Mouse (Mus musculus): ENCODE measurements at regions not wholly inside any gene's neighbourhood (a gene's known extent, or its start where the extent isn't known, plus 50 kb on each side); places are given as distances from the start of the nearest gene placed in this dataset.

- Histone ChIP-seq H3K9ac (ENCODE audit: low read depth, low read length) (no peak overlapping the region), H3K4me2 (no peak overlapping the region), H3K27ac (ENCODE audit: low read depth, low read length) (no peak overlapping the region), H3K4me3 (ENCODE audit: low read depth, low read length) (no peak overlapping the region), H3K27me3 (ENCODE audit: control insufficient read depth, insufficient read depth, low read length) (peaks cover 12% of the 10 kb centered on the region; the same call in 1 of the 2 replicates), H3K4me1 (ENCODE audit: control insufficient read depth, insufficient read depth, low read length) (no peaks in the 10 kb centered on the region), H3K9me3 (replicated peaks; ENCODE audit: control insufficient read depth, low read length) (no peaks in the 10 kb centered on the region), H3K36me3 (ENCODE audit: control insufficient read depth, insufficient read depth, low read length) (no peaks in the 10 kb centered on the region)
- ATAC-seq (replicated peaks; ENCODE audit: insufficient number of reproducible peaks, low FRiP score, low TSS enrichment) = no peak
- 61% methylated on average over 4 of the region's 4 CpGs for WGBS (ENCODE audit: insufficient replicate concordance)
Observed at GRCm38 (mm10) chrX:11709326-11709725, 381.7 kb downstream of the H2al1j start.

DNA sequence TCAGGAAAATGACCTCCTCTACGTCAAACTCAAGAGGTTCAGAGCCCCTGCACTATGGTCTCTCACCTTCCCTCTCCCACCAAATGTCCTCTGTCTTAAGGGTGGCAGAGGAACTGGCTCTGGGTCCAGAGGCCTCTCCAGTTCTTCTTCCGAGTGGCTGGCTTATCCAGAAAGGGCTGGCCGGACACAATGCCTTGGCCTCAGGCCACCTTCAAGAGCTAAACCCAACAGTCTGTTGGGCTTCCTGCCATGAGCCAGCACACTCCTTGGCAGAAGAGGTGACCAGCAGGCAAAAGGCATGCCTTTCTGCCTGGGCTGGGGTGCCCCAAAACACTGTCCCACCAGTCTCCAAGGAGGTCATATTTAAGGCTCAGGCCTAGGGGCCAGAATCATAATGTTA lies 385.8 kb downstream of the H2al1j start:
- Histone ChIP-seq H3K36me3 (ENCODE audit: control insufficient read depth, insufficient read depth, low read length) (no peaks in the 10 kb centered on the region), H3K27ac (ENCODE audit: low read depth, low read length) (no peak overlapping the region), H3K4me2 (no peak overlapping the region), H3K4me1 (ENCODE audit: control insufficient read depth, insufficient read depth, low read length) (no peaks in the 10 kb centered on the region), H3K4me3 (ENCODE audit: low read depth, low read length) (no peak overlapping the region), H3K27me3 (ENCODE audit: control insufficient read depth, insufficient read depth, low read length) (0 out of 2 replicates have a peak, but pooled peaks cover 5% of the 10 kb centered on the region), H3K9ac (ENCODE audit: low read depth, low read length) (no peak overlapping the region), H3K9me3 (replicated peaks; ENCODE audit: control insufficient read depth, low read length) (no peaks in the 10 kb centered on the region)
- ATAC-seq (replicated peaks; ENCODE audit: insufficient number of reproducible peaks, low FRiP score, low TSS enrichment) = no peak
- WGBS (ENCODE audit: insufficient replicate concordance) = 81% methylated on average over 3 of the region's 3 CpGs

DNA sequence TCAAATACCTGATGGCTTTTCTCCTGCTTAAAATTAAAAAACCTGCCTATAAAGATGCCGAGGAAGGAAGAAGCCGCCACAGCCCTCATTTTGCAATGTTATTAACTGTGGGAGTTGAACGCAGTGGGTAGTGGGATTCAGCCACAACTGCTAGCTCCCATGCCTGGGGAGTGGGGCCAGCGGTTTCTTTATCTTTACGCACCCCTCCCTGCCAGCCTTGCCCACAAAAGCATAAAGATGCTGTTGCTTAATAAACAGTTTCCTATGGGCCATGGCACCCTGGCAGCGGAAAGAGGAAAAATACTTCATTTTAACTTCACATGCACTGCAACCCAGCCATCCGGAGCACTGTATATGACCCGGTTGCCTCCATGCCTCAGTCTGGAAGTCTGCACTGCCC lies 389.2 kb downstream of the H2al1j start:
- Histone ChIP-seq H3K27ac (ENCODE audit: low read depth, low read length) (no peak overlapping the region), H3K9me3 (replicated peaks; ENCODE audit: control insufficient read depth, low read length) (no peaks in the 10 kb centered on the region), H3K4me2 (no peak overlapping the region), H3K4me3 (ENCODE audit: low read depth, low read length) (no peak overlapping the region), H3K9ac (ENCODE audit: low read depth, low read length) (no peak overlapping the region), H3K4me1 (ENCODE audit: control insufficient read depth, insufficient read depth, low read length) (no peaks in the 10 kb centered on the region), H3K36me3 (ENCODE audit: control insufficient read depth, insufficient read depth, low read length) (no peaks in the 10 kb centered on the region), H3K27me3 (ENCODE audit: control insufficient read depth, insufficient read depth, low read length) (0 out of 2 replicates have a peak, but pooled peaks cover 5% of the 10 kb centered on the region)
- 68% methylated on average over 8 of the region's 8 CpGs for WGBS (ENCODE audit: insufficient replicate concordance)
- no peak for ATAC-seq (replicated peaks; ENCODE audit: insufficient number of reproducible peaks, low FRiP score, low TSS enrichment)

DNA sequence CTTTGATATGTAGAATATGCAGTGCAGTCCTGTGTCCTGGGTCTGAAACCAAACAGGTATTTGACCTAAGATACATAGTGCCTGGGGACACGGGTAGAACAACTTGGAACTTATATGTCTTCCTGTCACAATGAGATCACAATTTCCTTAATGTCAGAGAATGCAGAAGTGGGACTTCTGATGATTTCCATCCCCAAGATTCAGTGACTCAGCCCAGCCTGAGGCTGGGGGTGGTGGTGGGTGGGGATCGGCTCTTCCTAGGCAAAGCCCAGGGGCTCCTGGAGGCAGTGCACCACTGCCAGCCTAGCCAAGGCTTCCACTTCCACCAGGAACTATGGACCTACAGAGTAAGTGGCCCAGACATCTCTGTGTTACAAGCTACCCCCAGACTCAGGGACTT lies 391.2 kb downstream of the H2al1j start:
- ATAC-seq (replicated peaks; ENCODE audit: insufficient number of reproducible peaks, low FRiP score, low TSS enrichment) = no peak
- Histone ChIP-seq H3K9ac (ENCODE audit: low read depth, low read length) (no peak overlapping the region), H3K4me3 (ENCODE audit: low read depth, low read length) (no peak overlapping the region), H3K36me3 (ENCODE audit: control insufficient read depth, insufficient read depth, low read length) (no peaks in the 10 kb centered on the region), H3K4me2 (no peak overlapping the region), H3K4me1 (ENCODE audit: control insufficient read depth, insufficient read depth, low read length) (no peaks in the 10 kb centered on the region), H3K27me3 (ENCODE audit: control insufficient read depth, insufficient read depth, low read length) (peaks cover 3% of the 10 kb centered on the region; the same call in 1 of the 2 replicates), H3K27ac (ENCODE audit: low read depth, low read length) (no peak overlapping the region), H3K9me3 (replicated peaks; ENCODE audit: control insufficient read depth, low read length) (no peaks in the 10 kb centered on the region)
- WGBS (ENCODE audit: insufficient replicate concordance) = 76% methylated on average over 2 of the region's 2 CpGs

GRCm38 (mm10) chrX:11720517-11720916 lies 392.9 kb downstream of the H2al1j start:
- no peaks in the 10 kb centered on the region for H3K36me3 ChIP-seq (ENCODE audit: control insufficient read depth, insufficient read depth, low read length)
- H3K4me1 ChIP-seq (ENCODE audit: control insufficient read depth, insufficient read depth, low read length) = no peaks in the 10 kb centered on the region
- peaks cover 3% of the 10 kb centered on the region; the same call in 1 of the 2 replicates for H3K27me3 ChIP-seq (ENCODE audit: control insufficient read depth, insufficient read depth, low read length)
- WGBS (ENCODE audit: insufficient replicate concordance) = 74% methylated on average over 7 of the region's 7 CpGs
- no peak overlapping the region for H3K4me2 ChIP-seq
- no peaks in the 10 kb centered on the region for H3K9me3 ChIP-seq (replicated peaks; ENCODE audit: control insufficient read depth, low read length)
- no peak overlapping the region for H3K27ac ChIP-seq (ENCODE audit: low read depth, low read length)
- H3K9ac ChIP-seq (ENCODE audit: low read depth, low read length) = no peak overlapping the region
- H3K4me3 ChIP-seq (ENCODE audit: low read depth, low read length) = no peak overlapping the region
- ATAC-seq (replicated peaks; ENCODE audit: insufficient number of reproducible peaks, low FRiP score, low TSS enrichment) = no peak

DNA sequence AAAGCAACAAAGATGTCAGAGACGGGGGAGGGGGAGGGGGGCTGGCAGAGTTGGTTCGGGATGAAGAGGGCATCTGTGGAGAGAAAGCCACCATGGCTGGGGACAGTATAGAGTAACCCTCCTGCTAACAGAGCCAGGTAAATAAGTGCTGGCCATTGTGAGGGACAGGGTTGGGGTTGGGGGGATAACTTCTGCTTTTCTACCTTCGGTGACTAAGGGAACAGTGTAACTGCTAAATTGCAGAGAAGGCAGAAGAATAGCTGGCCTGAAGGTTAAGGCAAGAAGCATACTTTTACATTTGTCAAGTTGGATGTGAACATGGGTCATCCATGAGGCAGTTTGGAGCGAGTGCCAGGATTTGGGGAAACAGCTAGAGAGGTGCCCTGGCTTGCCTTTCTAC lies 395.1 kb downstream of the H2al1j start:
- WGBS (ENCODE audit: insufficient replicate concordance) = 58% methylated on average over 4 of the region's 4 CpGs
- no peaks in the 10 kb centered on the region for H3K9me3 ChIP-seq (replicated peaks; ENCODE audit: control insufficient read depth, low read length)
- peaks cover 3% of the 10 kb centered on the region for H3K27me3 ChIP-seq (ENCODE audit: control insufficient read depth, insufficient read depth, low read length)
- no peak overlapping the region for H3K4me2 ChIP-seq
- H3K27ac ChIP-seq (ENCODE audit: low read depth, low read length) = no peak overlapping the region
- no peaks in the 10 kb centered on the region for H3K4me1 ChIP-seq (ENCODE audit: control insufficient read depth, insufficient read depth, low read length)
- H3K9ac ChIP-seq (ENCODE audit: low read depth, low read length) = no peak overlapping the region
- no peaks in the 10 kb centered on the region for H3K36me3 ChIP-seq (ENCODE audit: control insufficient read depth, insufficient read depth, low read length)
- H3K4me3 ChIP-seq (ENCODE audit: low read depth, low read length) = no peak overlapping the region
- no peak for ATAC-seq (replicated peaks; ENCODE audit: insufficient number of reproducible peaks, low FRiP score, low TSS enrichment)

DNA sequence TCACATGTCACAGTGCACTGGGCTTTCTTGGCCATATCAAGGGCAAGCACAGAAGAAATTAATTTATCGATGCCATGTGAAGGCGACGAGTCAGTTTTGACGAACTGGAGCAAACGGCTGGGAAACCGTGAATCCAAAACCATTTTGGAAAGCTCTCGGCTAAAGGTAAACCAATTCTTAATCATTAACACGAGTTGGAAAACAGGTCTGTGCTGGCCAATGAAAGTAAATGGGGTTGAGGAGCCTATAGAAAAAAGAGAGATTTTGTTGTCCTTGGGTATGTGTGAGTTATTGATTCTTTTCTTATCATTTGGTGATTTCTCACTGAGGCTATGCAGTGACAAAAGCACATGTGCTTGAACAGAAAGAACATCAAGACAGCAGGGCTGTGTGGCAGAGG lies 397.1 kb downstream of the H2al1j start:
- H3K4me2 ChIP-seq = no peak overlapping the region
- ATAC-seq (replicated peaks; ENCODE audit: insufficient number of reproducible peaks, low FRiP score, low TSS enrichment) = no peak
- no peaks in the 10 kb centered on the region for H3K9me3 ChIP-seq (replicated peaks; ENCODE audit: control insufficient read depth, low read length)
- 90% methylated on average over 8 of the region's 8 CpGs for WGBS (ENCODE audit: insufficient replicate concordance)
- no peak overlapping the region for H3K4me3 ChIP-seq (ENCODE audit: low read depth, low read length)
- no peaks in the 10 kb centered on the region for H3K36me3 ChIP-seq (ENCODE audit: control insufficient read depth, insufficient read depth, low read length)
- H3K4me1 ChIP-seq (ENCODE audit: control insufficient read depth, insufficient read depth, low read length) = no peaks in the 10 kb centered on the region
- peaks cover 3% of the 10 kb centered on the region for H3K27me3 ChIP-seq (ENCODE audit: control insufficient read depth, insufficient read depth, low read length)
- H3K27ac ChIP-seq (ENCODE audit: low read depth, low read length) = no peak overlapping the region
- H3K9ac ChIP-seq (ENCODE audit: low read depth, low read length) = no peak overlapping the region

GRCm38 (mm10) chrX:11726524-11727231 lies 399.1 kb downstream of the H2al1j start:
- no peak for ATAC-seq (replicated peaks; ENCODE audit: insufficient number of reproducible peaks, low FRiP score, low TSS enrichment)
- Histone ChIP-seq H3K9ac (ENCODE audit: low read depth, low read length) (no peak overlapping the region), H3K27me3 (ENCODE audit: control insufficient read depth, insufficient read depth, low read length) (peaks cover 3% of the 10 kb centered on the region), H3K4me2 (no peak overlapping the region), H3K9me3 (replicated peaks; ENCODE audit: control insufficient read depth, low read length) (no peaks in the 10 kb centered on the region), H3K4me3 (ENCODE audit: low read depth, low read length) (no peak overlapping the region), H3K4me1 (ENCODE audit: control insufficient read depth, insufficient read depth, low read length) (no peaks in the 10 kb centered on the region), H3K27ac (ENCODE audit: low read depth, low read length) (no peak overlapping the region), H3K36me3 (ENCODE audit: control insufficient read depth, insufficient read depth, low read length) (no peaks in the 10 kb centered on the region)
- 44% methylated on average over 8 of the region's 8 CpGs for WGBS (ENCODE audit: insufficient replicate concordance)

GRCm38 (mm10) chrX:11728481-11728880 lies 400.9 kb downstream of the H2al1j start:
- no peaks in the 10 kb centered on the region for H3K9me3 ChIP-seq (replicated peaks; ENCODE audit: control insufficient read depth, low read length)
- H3K4me3 ChIP-seq (ENCODE audit: low read depth, low read length) = no peak overlapping the region
- H3K27ac ChIP-seq (ENCODE audit: low read depth, low read length) = no peak overlapping the region
- H3K27me3 ChIP-seq (ENCODE audit: control insufficient read depth, insufficient read depth, low read length) = peaks cover 3% of the 10 kb centered on the region; the same call in 1 of the 2 replicates
- no peak overlapping the region for H3K4me2 ChIP-seq
- no peaks in the 10 kb centered on the region for H3K36me3 ChIP-seq (ENCODE audit: control insufficient read depth, insufficient read depth, low read length)
- no peak overlapping the region for H3K9ac ChIP-seq (ENCODE audit: low read depth, low read length)
- H3K4me1 ChIP-seq (ENCODE audit: control insufficient read depth, insufficient read depth, low read length) = no peaks in the 10 kb centered on the region
- 80% methylated on average over 4 of the region's 4 CpGs for WGBS (ENCODE audit: insufficient replicate concordance)
- ATAC-seq (replicated peaks; ENCODE audit: insufficient number of reproducible peaks, low FRiP score, low TSS enrichment) = no peak
